Mouse (Mus musculus): Measurements from ENCODE around the gene Rps19.

DNA sequence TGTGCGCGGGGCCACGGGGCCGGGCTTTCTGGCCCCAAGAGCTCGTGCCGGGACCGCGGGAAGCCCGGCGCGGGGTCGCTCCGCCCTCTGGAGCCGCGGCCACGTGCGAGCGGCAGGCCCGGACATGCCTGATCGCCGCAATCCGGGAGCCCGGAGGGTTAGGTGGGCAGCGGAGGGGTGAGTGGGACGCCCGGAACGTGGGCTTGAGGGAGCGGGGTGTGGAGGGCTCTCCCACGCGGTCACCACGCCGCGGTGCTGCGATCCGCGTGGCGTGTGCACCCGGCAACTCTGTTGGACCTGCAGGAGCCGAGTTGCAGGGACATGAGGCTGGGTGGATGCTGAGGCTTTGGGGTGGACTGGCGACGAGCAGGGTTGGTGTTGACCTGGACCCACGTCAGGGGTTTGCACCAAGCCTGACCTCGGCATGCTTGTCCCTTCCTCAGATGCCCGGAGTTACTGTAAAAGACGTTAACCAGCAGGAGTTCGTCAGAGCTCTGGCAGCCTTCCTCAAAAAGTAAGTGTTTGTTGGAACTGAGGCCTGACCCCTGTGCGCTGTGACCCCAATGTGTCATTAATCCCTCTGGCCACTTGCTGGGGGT lies 621 bp downstream of the Rps19 start:
- TF ChIP-seq CTCF (IDR thresholded peaks at IDR 0.05; ENCODE audit: extremely low read depth, insufficient read length, insufficient replicate concordance, low read depth, low read length) (no peak), POLR2A (IDR thresholded peaks at IDR 0.05; ENCODE audit: low read depth, low read length) (no peak)
